Mouse (Mus musculus) MEL (cell line): Measurements from ENCODE around the gene Mdh2. TPM values are rescaled to one million over a fixed set of nuclear protein-coding genes. Genes with fewer than 3 reads are reported as not detected.
A peak's percentile ranks its signal among the peaks of the same experiment; 100 is the strongest.

Source experiments
- DNase-seq: peaks from one replicate; pipeline ENCODE4 v3.0.0; 2011; ENCODE audit warnings: low read depth, low spot score
- H3K27ac ChIP-seq: 2 replicates; pipeline ENCODE4 v1.5.1; 2012; ENCODE audit warnings: low read depth, mild to moderate bottlenecking, control low read depth, low read length, moderate library complexity; ENCODE audit not compliant: control insufficient read depth
- H3K27me3 ChIP-seq, 2 experiments: fragments of 150-350 bp in 1 of 2; sonication (generic) in 1 of 2; 2 replicates each; pipeline ENCODE4 v1.6.1; 2012; ENCODE audit warnings: low read length in 2 of 2, mild to moderate bottlenecking in 2 of 2, improper control_type of control experiment in 1 of 2, moderate library complexity in 1 of 2; ENCODE audit not compliant: insufficient read depth in 2 of 2, control insufficient read depth in 1 of 2
- H3K36me3 ChIP-seq, 2 experiments: 2 replicates each; pipeline ENCODE4 v1.6.1; 2012 to 2014; ENCODE audit warnings: low read length in 2 of 2, improper control_type of control experiment in 1 of 2, inconsistent platforms in 1 of 2, mild to moderate bottlenecking in 1 of 2; ENCODE audit not compliant: insufficient read depth in 2 of 2, control insufficient read depth in 1 of 2
- H3K4me1 ChIP-seq, 2 experiments: fragments of 150-350 bp in 1 of 2; sonication (generic) in 1 of 2; 2 replicates each; pipeline ENCODE4 v1.6.1; 2012; ENCODE audit warnings: low read length in 2 of 2, improper control_type of control experiment in 1 of 2, mild to moderate bottlenecking in 1 of 2; ENCODE audit not compliant: insufficient read depth in 2 of 2, control insufficient read depth in 1 of 2
- H3K4me3 ChIP-seq, 2 experiments: fragments of 150-350 bp in 1 of 2; sonication (generic) in 1 of 2; 2 replicates each; pipeline ENCODE4 v1.5.1; 2012; ENCODE audit warnings: low read depth in 2 of 2, low read length in 2 of 2, mild to moderate bottlenecking in 2 of 2, moderate library complexity in 2 of 2, control low read depth in 1 of 2, improper control_type of control experiment in 1 of 2; ENCODE audit not compliant: control insufficient read depth in 1 of 2, insufficient read depth in 1 of 2
- H3K79me2 ChIP-seq: 2 replicates; pipeline ENCODE4 v1.6.1; 2012; ENCODE audit warnings: mild to moderate bottlenecking, low read length, moderate library complexity; ENCODE audit not compliant: control insufficient read depth, poor library complexity, insufficient read depth
- H3K9ac ChIP-seq: 2 replicates; pipeline ENCODE4 v1.6.1; 2012; ENCODE audit warnings: low read depth, mild to moderate bottlenecking, control low read depth, low read length, moderate library complexity; ENCODE audit not compliant: control insufficient read depth, poor library complexity, severe bottlenecking
- H3K9me3 ChIP-seq: fragments of 150-350 bp; sonication (generic); replicated peaks from 2 replicates; pipeline ENCODE4 v1.6.1; 2012; ENCODE audit warnings: mild to moderate bottlenecking, low read length, improper control_type of control experiment, moderate library complexity; ENCODE audit not compliant: insufficient read depth
- E2F4 ChIP-seq: IDR thresholded peaks from 2 replicates; pipeline ENCODE4 v1.6.1; 2011; ENCODE audit warnings: low read depth, low read length, improper control_type of control experiment, borderline replicate concordance
- ELF1 ChIP-seq: IDR thresholded peaks from 2 replicates; pipeline ENCODE4 v1.6.1; 2014; ENCODE audit warnings: low read depth, mild to moderate bottlenecking, inconsistent platforms, low read length, improper control_type of control experiment, moderate library complexity
- EP300 ChIP-seq, 2 experiments: IDR thresholded peaks; 2 replicates each; pipeline ENCODE4 v1.6.1; 2011; ENCODE audit warnings: improper control_type of control experiment in 2 of 2, low read length in 2 of 2, low read depth in 1 of 2, mild to moderate bottlenecking in 1 of 2
- MAX ChIP-seq: IDR thresholded peaks from 2 replicates; pipeline ENCODE4 v1.6.1; 2011; ENCODE audit warnings: low read length, improper control_type of control experiment
- MAZ ChIP-seq: IDR thresholded peaks from 2 replicates; pipeline ENCODE4 v1.6.1; 2012; ENCODE audit warnings: low read depth, mild to moderate bottlenecking, inconsistent platforms, low read length, improper control_type of control experiment
- MYC ChIP-seq: IDR thresholded peaks from 2 replicates; pipeline ENCODE4 v1.6.1; 2011; ENCODE audit warnings: low read depth, mild to moderate bottlenecking, low read length, improper control_type of control experiment, moderate library complexity
- POLR2A ChIP-seq, 2 experiments: IDR thresholded peaks; 2 replicates each; pipeline ENCODE4 v1.6.1; 2011 to 2012; ENCODE audit warnings: low read length in 2 of 2, mild to moderate bottlenecking in 2 of 2, control low read depth in 1 of 2, improper control_type of control experiment in 1 of 2, low read depth in 1 of 2, moderate library complexity in 1 of 2; ENCODE audit not compliant: control insufficient read depth in 1 of 2, insufficient read depth in 1 of 2, poor library complexity in 1 of 2
- POLR2AphosphoS2 ChIP-seq: IDR thresholded peaks from 2 replicates; pipeline ENCODE4 v1.6.1; 2011; ENCODE audit warnings: low read length, improper control_type of control experiment
- POLR2AphosphoS5 ChIP-seq: IDR thresholded peaks from 2 replicates; pipeline ENCODE4 v1.6.1; 2012; ENCODE audit warnings: low read depth, borderline replicate concordance, mild to moderate bottlenecking, inconsistent platforms, low read length, moderate library complexity, mixed read lengths
- RAD21 ChIP-seq: IDR thresholded peaks from 2 replicates; pipeline ENCODE4 v1.6.1; 2011; ENCODE audit warnings: mild to moderate bottlenecking, low read depth, low read length, improper control_type of control experiment
- SIN3A ChIP-seq: IDR thresholded peaks from 2 replicates; pipeline ENCODE4 v1.6.1; 2012; ENCODE audit warnings: low read length, improper control_type of control experiment, inconsistent platforms
- TCF12 ChIP-seq: IDR thresholded peaks from 2 replicates; pipeline ENCODE4 v1.6.1; 2014; ENCODE audit warnings: low read depth, mild to moderate bottlenecking, inconsistent platforms, low read length, improper control_type of control experiment, moderate library complexity
- UBTF ChIP-seq: IDR thresholded peaks from 2 replicates; pipeline ENCODE4 v1.6.1; 2012; ENCODE audit warnings: low read depth, mild to moderate bottlenecking, inconsistent platforms, low read length, improper control_type of control experiment, moderate library complexity, borderline replicate concordance; ENCODE audit not compliant: insufficient read depth
- polyA plus RNA-seq, 2 experiments: library from polyadenylated mRNA; stranded (reverse) in 1 of 2; unstranded in 1 of 2; fragments of >175 nt in 1 of 2; fragments of >200 nt in 1 of 2; gene quantifications; 2 replicates each; pipeline versions ENCODE4 v1.2.1 to v1.2.4; 2012; ENCODE audit warnings: low replicate concordance in 2 of 2, low read depth in 1 of 2; ENCODE audit not compliant: insufficient read length in 2 of 2, insufficient read depth in 1 of 2, missing spikeins in 1 of 2
- total RNA-seq: library from RNA; depleted of rRNA; stranded (reverse); fragments of 300-350 nt; gene quantifications from 2 replicates; pipeline ENCODE4 v1.2.3, GENCODE M21; 2012

The Mdh2 gene
- total and polyA plus RNA-seq, 3 experiments, result 207 to 1,097 (median 465) TPM

- H3K4me1 ChIP-seq, result peaks cover 0 to 21% of the 10 kb centered on the region in 2 experiments; a peak in 3 of 4 replicates
These were observed 347 bp upstream of the Mdh2 start, which contains the start of gene Styxl1 for GRCm38 (mm10) chr5:135777796-135778470. Styxl1 (minus strand) TSS chr5:135778385.

DNA sequence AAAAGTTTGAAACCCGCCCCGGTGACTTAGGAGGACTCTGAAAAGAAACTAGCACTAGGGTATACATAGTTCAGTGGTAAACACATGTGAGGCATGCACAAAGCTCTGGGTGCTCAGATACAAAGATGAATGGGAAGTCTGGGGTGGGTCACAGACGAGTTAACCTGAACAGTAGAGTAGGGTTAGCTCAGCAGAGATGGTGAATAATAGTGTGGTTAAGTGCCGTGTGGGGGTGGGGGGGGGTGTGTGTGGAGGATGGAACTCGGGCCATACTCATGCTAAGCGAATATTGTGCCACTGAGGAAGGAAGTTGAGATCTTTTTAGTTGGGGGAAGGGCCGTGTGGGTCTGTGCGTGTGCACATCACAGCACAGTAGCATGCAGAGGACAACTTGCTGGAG is 2.1 kb downstream of the Mdh2 start:
- no peak for DNase-seq
- Histone ChIP-seq H3K27me3 (no peaks in the 10 kb centered on the region), H3K4me3 (peak overlapping the region; percentile 58 to 98; a peak in 3 of 4 replicates), H3K9ac (peak overlapping the region; percentile 93), H3K9me3 (no peaks in the 10 kb centered on the region), H3K27ac (no peak overlapping the region), H3K36me3 (peaks cover 7 to 22% of the 10 kb centered on the region in 2 experiments), H3K79me2 (peaks cover 40% of the 10 kb centered on the region), H3K4me1 (peaks cover 0 to 19% of the 10 kb centered on the region in 2 experiments; a peak in 3 of 4 replicates)
- TF ChIP-seq E2F4 (no peak), SIN3A (no peak), MAX (no peak), POLR2A (IDR thresholded peaks at IDR 0.05; ENCODE audit: control insufficient read depth in 1 of 2, insufficient read depth in 1 of 2, low read depth in 1 of 2, low read length in 2 of 2, poor library complexity in 1 of 2) (0 out of 4 replicates have a peak, but pooled peaks of 1 of the 2 experiments have one; percentile 34), TCF12 (no peak)

More at GRCm38 (mm10) chr5:135777796-135778470, 347 bp upstream of the Mdh2 start, which contains the start of gene Styxl1:
- Histone ChIP-seq H3K36me3 (peaks cover 0 to 24% of the 10 kb centered on the region in 2 experiments; a peak in 3 of 4 replicates), H3K9ac (peak within 1 kb of the TSS; percentile 94), H3K79me2 (peaks cover 40% of the 10 kb centered on the region), H3K27me3 (no peaks in the 10 kb centered on the region), H3K27ac (peak within 1 kb of the TSS; percentile 67), H3K4me3 (peak within 1 kb of the TSS; percentile 58 to 98), H3K9me3 (no peaks in the 10 kb centered on the region)
- DNase-seq, result peak; percentile 72
- TF ChIP-seq POLR2AphosphoS5 (no peak), ELF1 (peak; percentile 93), SIN3A (peak; percentile 44; the same call in 1 of the 2 replicates), RAD21 (no peak), EP300 (IDR thresholded peaks at IDR 0.05; ENCODE audit: low read depth in 1 of 2, low read length in 2 of 2) (no peak), UBTF (0 out of 2 replicates have a peak, but pooled peaks have one; percentile 48)

GRCm38 (mm10) chr5:135782901-135783300 is 4.6 kb downstream of the Mdh2 start:
- H3K9me3 ChIP-seq, result no peaks in the 10 kb centered on the region

More at GRCm38 (mm10) chr5:135782901-135783300, 4.6 kb downstream of the Mdh2 start:
- Histone ChIP-seq H3K4me3 (no peak overlapping the region), H3K4me1 (peaks cover 0 to 14% of the 10 kb centered on the region in 2 experiments; a peak in 3 of 4 replicates), H3K27ac (no peak overlapping the region), H3K36me3 (peaks cover 19 to 21% of the 10 kb centered on the region in 2 experiments), H3K27me3 (no peaks in the 10 kb centered on the region), H3K9ac (no peak overlapping the region), H3K79me2 (peaks cover 37% of the 10 kb centered on the region)
- TF ChIP-seq MYC (no peak), POLR2AphosphoS2 (no peak), MAZ (no peak), RAD21 (no peak)
- no peak for DNase-seq
